Mouse (Mus musculus) CD4-positive, CD25-positive, alpha-beta regulatory T cell, adult 4 months (primary cell): ENCODE measurements around the gene Olfr657. TPM values are rescaled to one million over a fixed set of nuclear protein-coding genes. Genes with fewer than 3 reads are reported as not detected.

Experiments
- ATAC-seq: one replicate; pipeline ENCODE4 v1.8.0; 2017
- polyA plus RNA-seq, 2 experiments: library from polyadenylated mRNA; unstranded; fragments of 100-300 nt; shearing (Covaris generic); gene quantifications; one replicate each; pipeline ENCODE4 v1.2.1; 2017

Gene Olfr657
- polyA plus RNA-seq, result not detected

DNA sequence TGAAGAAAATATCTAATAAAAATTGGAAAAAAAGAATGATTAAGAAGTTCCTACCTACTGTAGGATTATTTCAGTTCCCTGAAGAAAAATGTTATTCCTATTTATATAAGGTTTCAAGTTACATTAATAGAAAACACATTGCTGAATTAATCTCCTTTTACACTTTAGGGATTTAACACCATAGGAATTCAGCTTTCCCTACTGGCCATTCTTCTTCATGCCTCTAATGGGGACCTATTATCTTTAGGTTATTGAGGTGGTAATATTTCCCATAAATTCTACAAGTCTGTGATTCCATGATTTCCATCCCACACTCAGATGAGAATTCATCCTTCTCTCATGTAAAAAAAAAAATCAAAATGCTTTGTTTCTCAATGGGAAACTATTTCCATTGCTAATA is at the start of gene Olfr657:
Gene Olfr657 (plus strand): TSS at position 301 of the 400 bp plus-strand sequence.
- ATAC-seq, result no peak

DNA sequence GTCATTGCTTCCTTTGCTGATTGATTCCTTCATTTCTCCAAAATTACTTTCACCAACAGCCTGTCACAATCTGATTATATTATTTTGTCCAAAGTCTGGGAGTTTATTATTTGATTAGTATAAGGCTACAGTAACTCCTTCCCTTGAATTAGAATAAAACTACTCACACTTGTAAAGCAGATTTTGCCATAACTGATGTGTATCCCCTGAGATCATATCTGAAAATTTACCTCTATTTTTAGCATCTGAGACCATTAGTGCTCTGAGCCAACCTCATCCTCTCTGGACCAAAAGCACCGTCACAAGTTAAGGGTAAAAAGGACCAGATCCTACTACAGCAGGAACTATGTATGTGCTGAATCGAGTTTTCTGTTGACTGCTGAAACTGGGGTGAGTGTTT is 47.6 kb upstream of the Olfr657 start, which contains the start of gene Olfr653:
Gene Olfr653 (plus strand): TSS at position 301 of the 400 bp plus-strand sequence.
- no peak for ATAC-seq

DNA sequence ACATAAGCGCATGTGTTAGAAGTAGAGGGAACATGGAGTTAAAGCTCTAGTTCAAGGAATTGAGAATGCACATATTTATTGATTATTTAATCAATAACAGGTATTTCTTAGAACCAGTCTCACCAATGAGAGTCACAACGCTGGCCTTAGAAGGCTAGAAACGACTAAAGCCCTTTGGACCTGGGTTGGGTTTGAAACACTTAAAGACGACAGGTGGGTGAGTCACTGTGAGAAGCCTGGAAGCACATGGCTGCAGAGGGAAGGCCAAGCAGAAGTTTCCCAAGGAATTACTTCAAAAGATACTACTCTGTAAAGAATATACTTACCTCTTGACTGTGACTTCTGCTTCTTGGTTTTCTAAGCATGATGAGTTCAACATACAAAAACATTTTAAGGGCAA is 43.7 kb upstream of the Olfr657 start:
- no peak for ATAC-seq

DNA sequence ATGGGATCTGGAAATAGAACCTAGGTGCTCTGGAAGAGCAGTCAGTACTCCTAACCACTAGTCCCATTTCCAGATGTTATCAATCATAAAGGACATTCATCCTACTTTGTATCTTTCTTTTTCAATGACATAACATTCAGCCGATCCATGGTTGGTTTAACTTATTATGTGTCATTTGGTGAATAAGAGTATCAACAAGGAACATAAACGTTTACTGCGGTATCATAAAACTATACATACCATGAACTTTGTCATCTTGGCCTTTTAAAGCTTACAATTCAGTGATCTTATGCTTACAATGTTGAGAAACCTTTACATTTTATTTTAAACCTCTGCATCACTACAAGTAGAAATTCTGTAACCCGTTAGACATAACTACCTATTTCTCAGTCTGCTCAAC is 43.2 kb upstream of the Olfr657 start:
- ATAC-seq, result no peak

DNA sequence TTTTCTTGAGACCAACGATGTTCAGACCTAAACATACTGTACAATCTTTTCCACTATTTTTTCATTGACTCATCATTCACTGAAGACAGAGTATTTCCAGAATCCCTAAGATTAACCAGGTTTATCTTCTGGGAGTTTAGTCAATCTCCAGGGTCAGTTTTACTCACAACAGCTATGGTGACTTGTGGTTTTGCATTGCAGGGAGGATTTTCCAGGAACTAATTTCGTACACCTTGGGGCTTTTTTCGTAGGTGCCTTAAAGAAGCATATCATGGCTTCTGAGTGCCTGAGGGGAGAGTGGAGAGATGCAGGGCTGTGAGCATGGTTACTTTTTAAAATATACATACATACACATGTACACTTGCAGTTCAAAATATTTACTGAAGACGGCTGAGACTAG is 37.9 kb upstream of the Olfr657 start, which contains the start of gene Olfr654:
Gene Olfr654 (plus strand): TSS at position 301 of the 400 bp plus-strand sequence.
- ATAC-seq, result no peak

DNA sequence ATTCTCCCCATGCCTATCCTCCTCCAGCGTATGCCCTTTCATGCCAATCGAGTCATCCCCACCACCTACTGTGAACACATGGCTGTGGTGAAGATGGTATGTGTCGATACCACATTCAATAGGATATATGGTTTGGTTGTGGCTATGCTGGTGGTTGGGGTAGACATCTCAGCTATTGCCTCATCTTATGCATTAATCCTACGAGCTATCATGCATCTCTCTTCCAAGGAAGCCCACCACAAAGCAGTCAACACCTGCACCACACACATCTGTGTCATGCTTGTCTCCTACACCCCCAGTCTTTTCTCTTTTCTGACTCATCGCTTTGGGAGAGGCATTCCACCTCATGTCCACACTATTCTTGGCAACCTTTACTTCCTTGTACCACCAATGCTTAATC is 36.3 kb upstream of the Olfr657 start:
- no peak for ATAC-seq

DNA sequence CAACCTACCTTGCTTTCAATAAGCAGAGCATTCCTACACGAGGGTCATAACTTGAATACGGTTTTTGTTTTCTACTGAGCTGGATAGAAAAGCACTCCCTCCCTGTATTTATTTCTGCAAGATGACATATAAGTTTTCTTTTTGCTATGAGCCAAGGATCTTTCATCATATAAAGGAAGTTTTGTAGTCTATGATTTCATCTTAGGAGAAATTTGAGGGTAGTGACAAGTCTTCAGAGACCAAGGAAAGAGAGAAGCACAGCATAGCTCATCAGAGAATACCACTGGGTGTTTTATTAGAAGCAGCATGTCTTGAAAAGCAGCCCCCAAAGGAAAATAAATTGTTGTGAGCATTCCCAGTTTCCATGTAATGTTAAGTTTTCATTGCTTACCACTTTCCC is 22.9 kb upstream of the Olfr657 start, which contains the start of gene Olfr655:
Gene Olfr655 (minus strand): TSS at position 101 of the 400 bp plus-strand sequence.
- no peak for ATAC-seq

DNA sequence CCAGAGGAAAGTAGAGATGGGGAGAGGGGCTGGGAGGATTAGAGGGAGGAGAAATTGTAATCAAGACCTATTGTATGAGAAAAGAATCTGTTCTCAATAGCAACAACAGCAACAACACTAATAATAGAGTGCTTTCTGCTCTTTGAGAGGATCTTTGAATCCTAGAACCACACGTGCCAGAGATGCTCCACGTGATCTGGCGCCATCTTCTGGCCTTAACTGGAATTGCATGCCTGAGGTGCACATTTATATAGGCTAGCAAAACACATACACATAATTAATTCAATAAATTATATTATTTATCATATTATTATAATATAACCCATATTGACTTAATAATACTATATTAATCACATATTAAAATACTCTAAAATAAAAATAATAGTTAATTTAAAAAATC is 21.4 kb upstream of the Olfr657 start:
- peak; percentile 85 for ATAC-seq

DNA sequence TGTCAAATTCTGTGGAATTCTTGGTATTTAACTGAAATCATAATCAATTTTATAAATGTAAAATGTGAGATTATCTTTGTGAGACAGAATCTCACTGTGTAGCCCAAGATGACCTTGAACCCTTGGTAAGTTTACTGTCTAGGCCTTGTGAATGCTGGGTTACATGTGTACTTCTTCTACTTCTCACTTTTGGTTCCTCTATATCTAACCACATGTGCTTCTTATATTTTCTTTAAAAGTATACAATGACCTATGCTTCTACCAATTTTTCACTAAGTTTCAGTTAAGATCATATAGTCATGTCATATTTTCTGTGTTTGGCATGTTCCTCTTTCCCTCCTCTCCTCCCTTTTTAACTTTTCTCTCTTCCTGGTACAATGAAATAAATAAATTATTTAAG is 19.9 kb upstream of the Olfr657 start:
- ATAC-seq, result no peak

DNA sequence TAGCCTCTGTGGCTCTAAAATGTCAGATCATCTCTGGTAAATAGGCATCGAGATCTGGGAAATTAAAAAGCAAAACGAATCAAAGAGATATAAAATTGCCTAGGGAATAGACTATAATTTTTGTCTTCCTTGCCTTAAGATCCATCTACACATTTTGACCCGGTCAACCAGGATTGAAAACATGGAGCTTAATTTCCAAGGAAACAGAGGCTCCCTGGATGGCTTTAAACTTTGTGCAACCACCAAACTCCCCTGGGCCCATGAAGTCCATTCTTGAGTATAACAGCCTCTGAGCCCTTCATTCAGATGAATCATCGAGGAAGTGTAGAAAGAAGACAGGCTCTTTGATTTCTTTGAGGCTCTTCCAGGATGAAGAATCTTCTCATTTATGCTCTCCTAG is 10.9 kb upstream of the Olfr657 start, which contains the start of gene Olfr656:
Gene Olfr656 (plus strand): TSS at position 301 of the 400 bp plus-strand sequence.
- ATAC-seq, result no peak

DNA sequence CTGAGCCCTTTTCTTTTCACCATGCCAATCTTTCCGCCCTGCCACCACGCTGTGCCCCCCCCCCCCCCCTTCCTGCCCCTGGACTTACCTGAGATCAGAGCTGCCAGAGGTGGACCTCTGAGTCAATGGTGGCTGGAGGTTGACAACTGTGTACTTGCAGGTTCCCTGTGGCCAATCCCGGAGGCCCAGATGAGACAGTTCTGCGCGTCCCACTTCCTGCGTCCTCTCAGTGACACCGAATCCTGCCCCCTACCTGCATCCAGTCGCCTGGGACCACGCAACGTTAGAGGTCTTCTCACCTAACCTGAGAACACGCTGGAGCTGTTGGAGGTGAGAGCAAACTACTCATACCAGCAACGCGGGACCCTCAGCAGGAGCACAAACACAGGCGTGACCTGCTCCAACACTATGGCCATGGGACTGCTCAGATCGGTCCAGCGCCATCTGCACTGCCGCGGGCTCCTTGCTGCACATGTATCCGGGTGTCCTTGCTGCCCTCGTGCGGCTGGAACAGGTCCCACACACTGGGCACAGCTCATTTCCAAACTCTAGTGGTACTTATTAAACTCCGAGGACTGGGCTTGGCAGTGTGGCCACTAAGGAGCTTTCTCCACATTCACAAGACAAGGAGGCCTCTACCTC is 22.4 kb downstream of the Olfr657 start, which contains the start of gene Olfr658:
Gene Olfr658 (minus strand): TSS at position 465 of the 642 bp plus-strand sequence.
- ATAC-seq, result peak; percentile 93

DNA sequence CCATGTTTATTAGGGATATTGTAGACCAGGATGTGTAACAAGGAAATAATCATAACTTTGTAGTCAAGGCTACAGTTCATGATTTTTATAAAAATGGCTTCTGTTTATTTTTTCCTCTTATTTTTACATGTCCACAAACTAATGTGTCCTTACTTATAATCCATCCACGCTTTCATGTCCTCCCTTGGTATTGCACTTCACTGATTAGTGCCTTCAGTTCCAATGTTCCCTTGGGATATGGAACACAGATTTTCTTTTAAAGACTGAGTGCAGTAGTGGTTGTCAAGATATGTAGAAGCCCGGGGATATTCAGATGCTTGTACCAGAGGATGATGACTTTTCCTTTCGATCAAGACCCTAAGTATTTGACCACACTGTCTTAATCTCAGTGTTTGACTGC is 41.9 kb downstream of the Olfr657 start, which contains the start of gene Olfr659:
Gene Olfr659 (plus strand): TSS at position 301 of the 400 bp plus-strand sequence.
- ATAC-seq, result no peak

DNA sequence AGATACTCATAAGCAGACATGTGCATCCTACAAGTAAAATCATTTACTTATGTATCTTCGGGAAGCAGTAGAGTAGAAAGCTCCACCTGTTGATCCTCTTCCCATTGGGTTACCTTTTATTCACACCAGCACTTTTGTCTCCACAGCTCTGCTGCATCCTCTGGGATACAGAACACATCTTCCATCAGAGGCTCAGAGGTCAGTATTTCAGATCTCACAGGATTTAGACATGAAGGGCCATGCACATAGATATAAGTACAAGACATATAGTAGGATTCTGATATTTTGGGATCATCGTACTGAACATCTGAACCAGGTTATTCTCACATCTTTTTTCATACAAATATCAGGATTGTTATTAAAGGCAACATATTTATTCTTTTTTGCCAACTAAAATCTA is 61.6 kb downstream of the Olfr657 start, which contains the start of gene Olfr661:
Gene Olfr661 (plus strand): TSS at position 301 of the 400 bp plus-strand sequence.
- no peak for ATAC-seq

Other genes with a start within 250 kb of the Olfr657 start
- 1 to 10 TPM in 1 of 2 experiments, under 1 TPM in 1; 0.75 to 1.2 TPM for gene Trim30c, start 224.0 kb upstream of the Olfr657 start, polyA plus RNA-seq
- gene Trim30a, start 159.6 kb upstream of the Olfr657 start, polyA plus RNA-seq, result 10 to 100 TPM; 81.7 to 90.6 TPM
- 10 to 100 TPM; 40.7 to 42.4 TPM for gene Trim30d, start 116.9 kb upstream of the Olfr657 start, polyA plus RNA-seq
- not detected for gene Olfr651, start 74.7 kb upstream of the Olfr657 start, polyA plus RNA-seq
- under 1 TPM in 1 of 2 experiments, not detected in 1; 0.13 TPM for gene Olfr652, start 63.9 kb upstream of the Olfr657 start, polyA plus RNA-seq
- not detected for gene Olfr653, start 47.5 kb upstream of the Olfr657 start, polyA plus RNA-seq
- gene Olfr654, start 37.8 kb upstream of the Olfr657 start, polyA plus RNA-seq, result not detected
- gene Olfr655, start 23.0 kb upstream of the Olfr657 start, polyA plus RNA-seq, result under 1 TPM in 1 of 2 experiments, not detected in 1; 0.27 TPM
- gene Olfr656, start 10.8 kb upstream of the Olfr657 start, polyA plus RNA-seq, result not detected
- not detected for gene Olfr658, start 22.5 kb downstream of the Olfr657 start, polyA plus RNA-seq
- not detected for gene Olfr659, start 42.0 kb downstream of the Olfr657 start, polyA plus RNA-seq
- gene Olfr661, start 61.7 kb downstream of the Olfr657 start, polyA plus RNA-seq, result under 1 TPM in 1 of 2 experiments, not detected in 1; 0.12 TPM
- not detected for gene Usp17le, start 152.7 kb downstream of the Olfr657 start, polyA plus RNA-seq
- gene Usp17lb, start 217.8 kb downstream of the Olfr657 start, polyA plus RNA-seq, result not detected
- not detected for gene Usp17la, start 232.2 kb downstream of the Olfr657 start, polyA plus RNA-seq